Mouse (Mus musculus) lung, adult 2 months (tissue): ENCODE data around the gene Il10ra.

ENCODE experiments used
- CTCF ChIP-seq: fragments of 200-500 bp; IDR thresholded peaks from 2 replicates; pipeline ENCODE4 v1.5.1; 2011; ENCODE audit warnings: mild to moderate bottlenecking, low read length, control low read depth; ENCODE audit not compliant: insufficient read depth
- POLR2A ChIP-seq: fragments of 200-500 bp; IDR thresholded peaks from 2 replicates; pipeline ENCODE4 v1.6.1; 2011; ENCODE audit warnings: low read depth, mild to moderate bottlenecking, control low read depth, low read length, borderline replicate concordance; ENCODE audit errors: extremely low read depth

DNA sequence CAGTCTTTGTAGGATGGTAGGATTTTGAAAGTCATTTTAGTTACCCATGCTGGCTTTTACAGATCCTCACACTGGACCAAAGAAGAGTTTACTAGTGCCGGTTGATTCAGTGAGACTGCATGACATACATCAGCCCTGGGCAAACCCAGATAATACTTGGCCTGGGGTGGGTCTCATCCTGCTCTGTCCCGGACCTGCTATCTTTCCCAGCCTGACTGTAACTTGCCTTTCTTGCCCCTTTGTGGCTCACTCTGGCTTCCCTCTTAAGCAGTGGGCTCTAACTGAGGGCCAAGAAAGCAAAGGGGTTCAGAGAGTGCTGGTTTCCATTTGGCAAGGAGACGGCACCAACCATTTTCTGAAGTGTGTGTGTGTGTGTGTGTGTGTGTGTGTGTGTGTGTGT, 49.3 kb downstream of the Il10ra start:
- TF ChIP-seq CTCF (no peak), POLR2A (no peak)
